Mouse (Mus musculus): ENCODE results near the gene Prmt7.

DNA sequence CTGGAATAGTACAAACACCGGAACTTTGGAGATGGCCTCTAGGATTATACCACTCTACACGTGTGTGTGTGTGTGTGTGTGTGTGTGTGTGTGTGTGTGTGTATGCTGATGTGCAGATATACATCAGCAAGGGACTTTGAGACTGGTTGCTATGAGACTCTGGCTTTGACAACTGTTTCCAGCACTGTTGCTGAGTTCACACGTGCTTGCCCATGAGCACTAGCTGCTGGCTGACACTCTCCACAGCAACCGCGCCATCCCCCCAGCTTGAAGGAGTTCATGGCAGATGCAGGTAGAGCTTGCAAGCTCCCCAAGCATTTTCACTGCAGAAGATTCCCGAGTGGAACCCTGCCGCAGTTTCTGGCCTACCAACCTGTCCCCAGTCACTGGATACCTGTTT lies 78.7 kb downstream of the Prmt7 start:
- TF ChIP-seq SMC3 (IDR thresholded peaks at IDR 0.05; ENCODE audit: low read depth, low read length) = no peak
- no peak for TF ChIP-seq CTCF (conservative IDR thresholded peaks at IDR 0.05 in 1 of 2, IDR thresholded peaks at IDR 0.05 in 1 of 2; ENCODE audit: low read depth in 2 of 2, low read length in 2 of 2)
- no peak for TF ChIP-seq RCOR1 (conservative IDR thresholded peaks at IDR 0.05; ENCODE audit: low read depth, low read length)
- TF ChIP-seq EP300 (IDR thresholded peaks at IDR 0.05; ENCODE audit: low read length) = no peak

Measured in CH12.LX (cell line).